Mouse (Mus musculus) spleen, adult 18-20 months (tissue): ENCODE measurements around the gene Slit2.

Source experiments
- DNase-seq, 2 experiments: peaks; one replicate each; pipeline ENCODE4 v3.0.0; 2022; ENCODE audit warnings: mixed read lengths in 2 of 2

Slit2 gene

DNA sequence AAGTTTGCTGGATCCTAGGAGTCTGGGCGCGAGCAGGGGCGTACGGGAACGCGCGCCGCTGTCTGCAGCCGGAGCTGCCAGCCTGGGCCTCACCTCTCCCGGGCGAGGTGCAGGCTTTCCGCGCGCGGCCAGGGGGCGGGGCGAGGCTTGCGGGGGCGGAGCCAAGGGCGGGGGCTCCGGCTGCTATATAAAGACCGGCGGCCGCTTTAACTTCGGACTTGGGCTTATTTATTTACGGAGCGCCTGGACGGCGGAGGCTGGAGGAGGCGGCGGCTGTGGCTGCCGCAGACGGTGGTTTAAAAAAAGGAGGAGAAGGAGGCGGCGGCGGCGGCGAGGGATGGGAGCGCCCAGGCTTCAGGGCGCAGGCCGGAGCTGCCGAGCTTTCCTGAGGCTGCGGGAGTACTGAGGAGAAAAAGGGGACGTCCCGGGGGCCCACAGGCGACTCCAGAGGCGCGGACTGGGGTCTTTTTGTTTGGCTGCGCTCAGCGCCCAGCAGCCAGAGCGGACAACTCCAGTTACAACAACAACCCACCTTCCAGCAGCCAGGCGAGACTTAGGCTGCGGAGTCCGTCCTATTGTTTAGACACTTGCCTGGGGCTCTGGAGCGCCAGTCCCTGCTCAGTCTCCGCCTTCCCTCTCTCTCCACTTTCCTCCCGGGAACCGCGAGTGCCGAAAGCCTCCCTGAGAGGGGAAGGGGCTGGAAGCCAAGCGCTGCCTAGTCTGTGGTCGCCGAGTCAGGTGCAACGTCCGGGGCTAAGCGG, at the start of gene Slit2:
Gene Slit2, plus strand, starts transcription at position 198 of the 761 bp plus-strand sequence.
- peak in 1 of 2 experiments; percentile 5 for DNase-seq

DNA sequence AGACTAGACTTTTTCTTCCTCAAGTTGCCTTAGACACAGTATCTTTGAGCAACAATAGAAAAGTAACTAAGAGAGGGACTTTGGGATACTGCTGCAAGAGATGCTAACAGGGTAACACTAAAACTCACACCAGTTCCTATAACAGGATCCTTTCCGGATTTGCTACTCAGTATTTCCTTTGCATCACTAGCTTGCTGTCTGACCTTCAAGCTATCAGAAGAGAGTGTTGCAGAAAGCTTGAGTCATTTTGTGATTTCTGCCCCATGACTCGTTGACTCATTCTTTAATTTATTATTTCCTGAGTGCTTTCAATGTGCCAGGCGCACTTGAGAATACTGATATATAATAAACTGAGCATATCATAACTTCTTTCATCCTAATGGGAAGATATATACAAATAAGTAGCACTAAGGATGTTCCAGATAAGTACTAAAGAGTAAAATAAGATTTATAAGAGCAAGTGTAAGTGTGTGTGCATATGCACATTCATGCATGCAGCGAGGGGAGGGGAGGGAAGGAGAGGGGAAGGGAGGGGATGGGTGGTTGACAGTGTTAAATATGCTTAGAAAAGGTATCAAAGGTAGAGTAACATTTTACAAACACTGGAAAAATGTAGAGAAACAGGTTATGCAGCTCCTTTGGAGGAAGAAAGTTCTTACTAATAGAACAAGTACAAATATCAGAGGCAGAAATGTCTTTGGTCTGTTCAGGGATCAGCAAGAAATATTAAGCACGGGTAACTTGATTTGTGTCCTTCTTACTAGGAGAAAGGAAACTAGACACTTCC, 44.2 kb upstream of the Slit2 start:
- DNase-seq, result no peak

DNA sequence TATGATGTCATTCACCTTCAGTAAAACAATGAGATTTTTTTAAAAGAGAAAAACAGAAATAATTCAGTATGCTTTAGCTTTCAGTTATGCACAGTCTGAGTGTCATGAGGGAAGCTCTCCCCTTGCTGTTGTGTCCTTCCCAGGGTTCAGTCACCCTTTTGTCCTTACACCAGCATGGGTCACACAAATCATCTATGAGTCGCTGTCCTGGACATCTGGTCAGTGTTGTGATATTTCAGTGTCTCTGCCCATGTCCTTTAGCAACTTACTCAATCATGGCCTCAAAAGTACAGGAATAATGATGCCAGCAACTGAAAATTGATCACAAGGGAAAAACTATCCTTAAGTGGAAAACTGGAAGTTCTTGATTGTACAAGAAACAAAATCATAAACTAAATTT, 26.5 kb upstream of the Slit2 start:
- DNase-seq, result no peak

DNA sequence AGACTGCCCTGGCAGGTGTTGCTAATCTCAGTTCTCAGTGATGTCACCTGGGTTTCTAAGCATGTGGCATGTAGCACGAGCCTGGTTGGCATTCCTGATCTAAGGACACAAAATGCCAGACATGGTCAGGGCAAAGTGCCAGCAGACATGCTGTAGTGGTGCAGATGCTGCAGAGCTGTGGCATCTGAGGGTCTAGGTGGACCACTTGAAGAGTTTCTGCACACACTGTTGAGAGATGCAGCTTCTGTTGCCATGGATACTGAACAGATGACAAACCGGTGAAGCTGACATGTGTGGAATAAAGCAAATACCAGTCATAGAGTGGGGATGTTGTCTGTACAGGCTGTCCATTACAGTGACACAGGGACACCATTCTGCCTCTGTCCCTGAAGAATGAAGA, 7.1 kb upstream of the Slit2 start:
- no peak for DNase-seq

DNA sequence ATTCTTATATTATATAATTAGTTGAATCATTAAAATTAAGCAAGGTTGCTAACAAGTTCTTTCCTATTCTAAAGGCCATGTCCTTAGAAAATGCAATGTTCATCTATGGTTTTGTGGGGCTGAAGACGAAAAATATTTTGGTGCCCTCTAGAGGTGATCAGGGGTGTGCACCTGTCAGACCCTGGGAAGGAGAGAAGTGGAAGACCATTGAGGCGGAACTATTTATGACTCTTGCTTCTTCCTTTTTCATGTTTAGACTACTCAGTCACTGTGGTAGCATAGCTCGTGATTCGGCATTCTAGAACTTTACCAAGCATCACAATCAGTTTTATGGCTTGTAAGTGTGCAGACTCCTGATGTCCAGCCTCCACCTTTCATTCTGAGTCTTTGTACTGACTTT, 3.6 kb upstream of the Slit2 start:
- no peak for DNase-seq

GRCm38 (mm10) chr5:47980459-47980858, 2.5 kb upstream of the Slit2 start:
- DNase-seq, result no peak

GRCm38 (mm10) chr5:47981951-47982350, 987 bp upstream of the Slit2 start:
- DNase-seq, result no peak

DNA sequence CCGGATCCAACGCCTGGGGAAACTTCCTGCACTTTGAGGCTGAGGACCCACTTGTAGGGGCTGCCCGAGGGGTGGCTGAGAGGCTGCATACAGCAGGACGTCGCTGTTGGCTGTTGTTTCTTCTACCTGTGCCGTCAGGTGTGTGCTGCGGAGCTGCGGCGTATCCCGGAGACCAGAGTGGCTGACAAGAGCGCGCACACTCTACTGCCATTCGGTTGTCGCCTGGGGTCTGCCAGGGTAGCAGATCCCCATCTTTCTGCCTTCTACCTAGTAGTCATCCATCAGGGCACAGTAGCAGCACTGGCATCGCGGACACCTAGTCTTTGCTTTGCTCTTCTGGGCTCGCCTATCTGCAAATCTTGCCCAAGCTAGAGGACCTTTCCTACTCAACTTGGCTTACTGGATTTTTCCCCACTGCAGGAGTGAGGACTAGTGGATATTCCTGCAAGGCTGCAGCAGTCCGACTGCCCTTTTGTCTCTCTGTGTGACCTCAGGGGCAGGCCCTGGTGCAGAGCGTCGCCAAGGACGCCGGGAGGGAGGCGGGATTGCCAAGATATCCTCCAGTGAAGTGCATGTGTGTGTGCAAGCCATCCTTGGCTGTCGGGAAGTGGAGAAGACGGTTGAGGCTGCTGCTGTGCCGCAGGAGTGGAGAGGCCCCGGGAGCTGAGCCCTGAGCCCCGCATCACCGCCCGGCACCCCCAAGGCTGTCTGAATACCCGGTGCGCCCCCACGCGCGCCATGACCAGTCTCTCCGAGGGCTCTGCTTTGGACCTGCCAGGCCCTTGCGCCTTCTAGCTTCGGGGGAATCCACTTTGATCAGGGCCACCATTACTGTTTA, 1.0 kb downstream of the Slit2 start:
- DNase-seq, result no peak

DNA sequence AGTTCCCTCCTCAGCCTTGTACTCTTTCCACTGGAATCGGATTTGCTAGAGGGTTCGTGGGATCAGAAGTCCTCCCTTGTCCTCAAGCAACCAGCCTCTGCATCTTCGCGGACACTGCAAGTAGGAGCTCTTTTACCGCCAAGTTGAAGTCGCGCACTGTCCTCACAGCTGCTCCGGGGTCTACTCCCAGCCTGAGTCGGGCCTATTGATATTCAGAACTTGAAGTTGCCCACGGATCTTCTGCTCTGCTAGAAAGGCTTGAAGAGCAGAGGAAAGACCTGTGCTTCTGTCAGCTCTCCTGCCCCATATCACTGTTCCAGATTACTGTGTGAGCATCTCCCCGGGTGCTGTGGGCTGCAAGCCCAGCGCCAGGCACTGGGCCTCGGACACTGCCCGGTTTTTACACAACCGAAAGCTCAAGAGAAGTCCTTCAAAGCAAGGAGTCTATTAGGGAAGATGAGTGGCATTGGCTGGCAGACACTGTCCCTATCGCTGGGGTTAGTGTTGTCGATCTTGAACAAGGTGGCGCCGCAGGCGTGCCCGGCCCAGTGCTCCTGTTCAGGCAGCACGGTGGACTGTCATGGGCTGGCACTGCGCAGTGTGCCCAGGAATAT, 1.8 kb downstream of the Slit2 start:
- no peak for DNase-seq

DNA sequence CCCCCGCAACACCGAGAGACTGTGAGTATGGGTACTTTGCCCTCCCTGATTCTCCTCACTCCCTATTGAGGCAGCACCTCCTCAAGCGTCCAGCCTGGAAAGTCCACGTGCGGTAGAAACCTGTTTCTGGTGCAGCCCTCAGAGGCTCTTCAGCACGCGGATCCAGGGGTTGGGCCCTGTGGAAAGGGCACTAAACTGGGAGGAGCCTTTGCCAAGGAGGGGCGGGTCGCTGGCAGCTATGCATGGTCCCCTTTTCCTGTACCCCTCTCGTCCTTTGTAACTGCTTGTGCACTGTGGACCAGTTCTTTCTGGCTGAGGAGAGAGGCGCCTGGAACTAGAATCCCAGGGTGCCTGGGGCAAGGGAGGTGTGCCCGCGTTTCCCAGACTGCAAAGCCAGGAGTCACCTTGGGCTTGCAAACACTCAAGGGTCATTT, 2.3 kb downstream of the Slit2 start:
- DNase-seq, result no peak

- no peak for DNase-seq
Observed at GRCm38 (mm10) chr5:47985901-47986670, 3.1 kb downstream of the Slit2 start.

DNA sequence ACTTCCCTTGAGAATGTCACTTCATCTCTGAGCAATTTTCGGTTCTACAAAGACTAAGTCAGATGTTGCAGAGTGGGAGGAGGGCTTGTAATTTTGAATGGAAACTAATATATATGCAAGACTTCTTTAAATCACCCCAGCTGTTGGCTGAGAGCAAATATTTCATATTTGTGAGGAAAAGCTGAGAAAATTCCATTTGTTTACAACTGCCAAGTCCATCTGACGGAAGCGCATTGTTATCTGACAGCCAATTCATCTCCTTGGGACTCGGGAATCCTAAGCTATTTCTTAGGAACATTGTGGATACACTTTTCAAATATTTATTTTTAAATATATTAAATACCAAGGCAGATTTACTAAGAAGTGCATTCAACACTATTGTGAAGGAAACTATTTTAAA, 8.0 kb downstream of the Slit2 start:
- DNase-seq, result no peak

GRCm38 (mm10) chr5:48003708-48004415, 20.9 kb downstream of the Slit2 start:
- DNase-seq, result no peak

GRCm38 (mm10) chr5:48005533-48005932, 22.6 kb downstream of the Slit2 start:
- no peak for DNase-seq

DNA sequence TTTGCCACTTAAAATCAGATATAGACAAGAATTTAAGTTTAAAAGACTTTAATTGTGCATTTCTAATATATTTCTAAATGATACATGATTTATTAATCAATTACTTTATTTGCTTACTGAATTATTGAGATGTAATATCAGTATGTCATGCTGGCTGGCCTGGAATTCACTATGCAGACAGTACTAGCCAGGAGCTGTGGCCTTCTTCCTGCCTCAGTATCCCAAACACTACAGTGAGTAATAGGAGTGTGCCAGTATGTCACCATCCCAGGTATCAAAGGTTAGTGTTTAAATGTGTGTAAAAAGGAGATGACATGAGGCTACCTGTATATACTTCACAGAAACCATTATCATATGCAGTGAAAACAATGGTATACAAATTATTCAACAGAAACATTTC, 23.1 kb downstream of the Slit2 start:
- no peak for DNase-seq

- DNase-seq, result no peak
Observed at GRCm38 (mm10) chr5:48023441-48023840, 40.5 kb downstream of the Slit2 start.

- DNase-seq, result no peak
Observed at GRCm38 (mm10) chr5:48034875-48035274, 51.9 kb downstream of the Slit2 start.

DNA sequence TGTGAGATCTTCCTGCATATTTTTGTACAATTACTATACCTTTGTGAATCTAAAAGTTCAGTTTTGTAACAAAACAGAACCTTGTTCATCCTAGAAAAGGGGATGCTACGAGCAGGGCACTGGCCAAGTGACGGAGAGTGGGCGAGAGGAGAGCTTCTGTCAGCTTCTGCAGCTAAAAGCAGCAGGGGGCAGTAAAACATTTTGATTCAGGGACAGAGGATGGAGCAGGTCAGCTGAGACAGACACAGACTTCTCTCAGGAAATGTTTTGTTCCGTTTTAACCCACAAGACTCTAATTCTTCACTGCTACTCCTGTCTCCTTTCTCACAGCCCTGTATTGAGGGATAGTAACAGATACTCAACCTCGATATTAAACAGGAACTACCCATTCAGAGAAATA, 55.1 kb downstream of the Slit2 start:
- no peak for DNase-seq

GRCm38 (mm10) chr5:48048986-48049751, 66.2 kb downstream of the Slit2 start:
- no peak for DNase-seq

DNA sequence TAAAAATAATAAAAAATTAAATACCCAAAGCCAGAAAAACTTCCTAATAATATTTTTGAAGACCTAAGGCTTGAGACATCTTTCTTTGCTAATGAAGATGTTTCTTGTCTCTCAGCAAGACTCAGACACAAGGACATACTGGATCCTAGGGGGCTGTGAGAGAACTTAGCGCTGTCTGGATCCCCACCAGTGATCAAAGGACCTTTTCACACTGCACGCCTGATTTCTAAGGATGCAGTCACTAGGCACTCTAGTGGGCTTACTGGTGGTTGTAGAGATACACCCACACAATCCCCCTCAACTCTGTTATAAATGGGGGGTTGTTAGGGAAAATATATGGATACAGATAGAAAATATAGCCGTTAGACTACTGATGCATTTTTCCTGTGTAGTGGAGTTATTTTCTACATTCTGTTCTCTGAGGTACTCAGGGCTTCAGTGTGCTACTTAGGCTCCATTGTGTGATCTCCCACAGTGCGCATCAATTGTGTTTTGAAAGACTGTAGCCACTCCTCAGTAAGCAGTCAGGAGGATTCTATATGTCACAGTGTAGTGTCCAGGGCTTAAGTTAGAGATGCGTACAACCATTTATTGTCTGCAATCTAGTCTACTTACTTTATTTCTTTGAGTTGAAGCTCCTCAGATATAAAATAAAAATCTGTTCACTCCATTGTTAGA, 67.8 kb downstream of the Slit2 start:
- no peak for DNase-seq
